17 mouse cellular contexts compared by ENCODE assay signal in the genomic region with DNA sequence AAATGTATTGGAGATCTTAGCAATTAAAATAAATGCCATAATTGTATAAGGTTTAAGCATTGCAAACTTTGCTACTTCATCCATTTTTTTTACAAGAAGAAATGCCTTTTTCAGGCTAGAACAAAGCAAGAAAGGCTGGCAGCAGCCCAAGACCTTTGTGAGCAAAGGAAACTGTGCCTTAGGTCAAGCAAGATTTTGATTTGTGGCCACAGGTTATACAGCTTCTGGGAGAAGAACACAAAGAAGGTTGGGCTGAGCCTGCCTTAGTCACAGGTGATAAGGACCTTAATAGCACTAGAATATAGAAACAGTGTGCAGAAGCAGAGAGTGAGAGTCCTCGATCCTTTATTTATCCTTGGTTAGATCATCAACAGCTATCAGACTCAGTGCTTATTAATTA. TPM values are rescaled to one million over a fixed set of nuclear protein-coding genes. Genes with fewer than 3 reads are reported as not detected.
DNase-seq lines count a peak whose midpoint lies in the region; ATAC-seq and TF ChIP-seq lines count a peak whose summit lies in the region.
"Had no signal": no experiment of that assay in that cellular context is flagged by ENCODE, and none has a peak within 500 bp of the region (broad histone marks: within the 10 kb centered on the region; RNA-seq: fewer than 3 reads in every experiment).

No protein-coding gene starts in this region.

- H3K9me3 ChIP-seq in intestine, embryonic 15.5 days: no peaks in the 10 kb centered on the region
- H3K9me3 ChIP-seq in intestine, postnatal 0 days (ENCODE audit: control insufficient read depth): no peaks in the 10 kb centered on the region
- H3K9me3 ChIP-seq in lung, embryonic 14.5 days (ENCODE audit: low read depth, low read length): no peaks in the 10 kb centered on the region
- H3K9me3 ChIP-seq in intestine, embryonic 16.5 days (ENCODE audit: control insufficient read depth, low read length): no peaks in the 10 kb centered on the region
- H3K9me3 ChIP-seq in forebrain, embryonic 11.5 days (ENCODE audit: control insufficient read depth, low read length): no peaks in the 10 kb centered on the region
- H3K9me3 ChIP-seq: embryonic facial prominence, embryonic 15.5 days; forebrain, embryonic 10.5 days; limb, embryonic 13.5 days had no signal

- no peak overlapping the region for H3K4me2 ChIP-seq in intestine, embryonic 15.5 days (replicated peaks)
- H3K4me2 ChIP-seq in intestine, postnatal 0 days (replicated peaks; ENCODE audit: low read depth): no peak overlapping the region
- no peak overlapping the region for H3K4me2 ChIP-seq in lung, embryonic 14.5 days
- H3K4me2 ChIP-seq in intestine, embryonic 16.5 days (ENCODE audit: low read depth, low read length): no peak overlapping the region
- no peak overlapping the region for H3K4me2 ChIP-seq in forebrain, embryonic 11.5 days (ENCODE audit: low read depth, low read length, severe bottlenecking)
- H3K4me2 ChIP-seq: embryonic facial prominence, embryonic 15.5 days; hindbrain, embryonic 14.5 days; limb, embryonic 13.5 days had no signal

- no peak for TF ChIP-seq CTCF in intestine, postnatal 0 days (IDR thresholded peaks at IDR 0.05; ENCODE audit: low read depth)
- TF ChIP-seq CTCF in lung, embryonic 14.5 days (IDR thresholded peaks at IDR 0.05; ENCODE audit: low read depth): no peak

- no peak overlapping the region for H3K9ac ChIP-seq in intestine, embryonic 15.5 days
- H3K9ac ChIP-seq in intestine, postnatal 0 days (ENCODE audit: low read depth, low read length): no peak overlapping the region
- no peak overlapping the region for H3K9ac ChIP-seq in lung, embryonic 14.5 days
- no peak overlapping the region for H3K9ac ChIP-seq in intestine, embryonic 16.5 days (ENCODE audit: low read depth, low read length)
- no peak overlapping the region for H3K9ac ChIP-seq in forebrain, embryonic 11.5 days (ENCODE audit: low read length)
- H3K9ac ChIP-seq: embryonic facial prominence, embryonic 15.5 days; hindbrain, embryonic 14.5 days; limb, embryonic 13.5 days had no signal

- H3K4me3 ChIP-seq in intestine, embryonic 15.5 days (replicated peaks): no peak overlapping the region
- H3K4me3 ChIP-seq in intestine, postnatal 0 days (ENCODE audit: low read depth, low read length): no peak overlapping the region
- no peak overlapping the region for H3K4me3 ChIP-seq in lung, embryonic 14.5 days (ENCODE audit: low read depth, low read length)
- H3K4me3 ChIP-seq in intestine, embryonic 16.5 days (ENCODE audit: low read length): no peak overlapping the region
- no peak overlapping the region for H3K4me3 ChIP-seq in forebrain, embryonic 11.5 days (ENCODE audit: low read depth, low read length)
- H3K4me3 ChIP-seq: embryonic facial prominence, embryonic 15.5 days; forebrain, embryonic 10.5 days; limb, embryonic 13.5 days had no signal

- no peaks in the 10 kb centered on the region for H3K27me3 ChIP-seq in intestine, embryonic 15.5 days (replicated peaks)
- H3K27me3 ChIP-seq in intestine, postnatal 0 days (replicated peaks; ENCODE audit: control insufficient read depth, insufficient read depth, low read length): no peaks in the 10 kb centered on the region
- no peaks in the 10 kb centered on the region for H3K27me3 ChIP-seq in lung, embryonic 14.5 days (ENCODE audit: insufficient read depth, low read length)
- H3K27me3 ChIP-seq in intestine, embryonic 16.5 days (replicated peaks; ENCODE audit: control insufficient read depth, insufficient read depth, low read length): no peaks in the 10 kb centered on the region
- no peaks in the 10 kb centered on the region for H3K27me3 ChIP-seq in forebrain, embryonic 11.5 days (ENCODE audit: control insufficient read depth, insufficient read depth, low read length)
- H3K27me3 ChIP-seq: embryonic facial prominence, embryonic 15.5 days; limb, embryonic 13.5 days had no signal

- peak; percentile 71 for ATAC-seq in intestine, embryonic 15.5 days
- no peak for ATAC-seq in intestine, postnatal 0 days
- ATAC-seq in lung, embryonic 14.5 days (ENCODE audit: insufficient read depth): no peak
- ATAC-seq in intestine, embryonic 16.5 days: peak; percentile 84
- no peak for ATAC-seq in forebrain, embryonic 11.5 days (replicated peaks; ENCODE audit: low FRiP score)

- no peak overlapping the region for H3K27ac ChIP-seq in intestine, embryonic 15.5 days
- no peak overlapping the region for H3K27ac ChIP-seq in intestine, postnatal 0 days (ENCODE audit: low read depth, low read length)
- no peak overlapping the region for H3K27ac ChIP-seq in lung, embryonic 14.5 days (ENCODE audit: low read depth)
- H3K27ac ChIP-seq in intestine, embryonic 16.5 days (ENCODE audit: low read length): no peak overlapping the region
- no peak overlapping the region for H3K27ac ChIP-seq in forebrain, embryonic 11.5 days (ENCODE audit: low read depth, low read length)
- H3K27ac ChIP-seq: embryonic facial prominence, embryonic 15.5 days; forebrain, embryonic 10.5 days; hindbrain, embryonic 14.5 days; limb, embryonic 13.5 days had no signal

- H3K4me1 ChIP-seq in intestine, embryonic 15.5 days (replicated peaks): no peaks in the 10 kb centered on the region
- no peaks in the 10 kb centered on the region for H3K4me1 ChIP-seq in intestine, postnatal 0 days (replicated peaks; ENCODE audit: control insufficient read depth, insufficient read depth, low read length)
- no peaks in the 10 kb centered on the region for H3K4me1 ChIP-seq in lung, embryonic 14.5 days (ENCODE audit: insufficient read depth)
- no peaks in the 10 kb centered on the region; the same call in 1 of the 2 replicates for H3K4me1 ChIP-seq in intestine, embryonic 16.5 days (ENCODE audit: control insufficient read depth, insufficient read depth, low read length)
- no peaks in the 10 kb centered on the region for H3K4me1 ChIP-seq in forebrain, embryonic 11.5 days (replicated peaks; ENCODE audit: control insufficient read depth, insufficient read depth, low read length)
- H3K4me1 ChIP-seq: embryonic facial prominence, embryonic 15.5 days; limb, embryonic 13.5 days had no signal

- WGBS in intestine, embryonic 15.5 days: 56% methylated on average over 1 of the region's 1 CpGs
- WGBS in intestine, postnatal 0 days: 21% methylated on average over 1 of the region's 1 CpGs
- WGBS in lung, embryonic 14.5 days: 53% methylated on average over 1 of the region's 1 CpGs
- WGBS in intestine, embryonic 16.5 days: 68% methylated on average over 1 of the region's 1 CpGs
- 87% methylated on average over 1 of the region's 1 CpGs for WGBS in forebrain, embryonic 11.5 days

- no peaks in the 10 kb centered on the region for H3K36me3 ChIP-seq in intestine, embryonic 15.5 days
- no peaks in the 10 kb centered on the region for H3K36me3 ChIP-seq in intestine, postnatal 0 days (ENCODE audit: control insufficient read depth, insufficient read depth)
- no peaks in the 10 kb centered on the region for H3K36me3 ChIP-seq in lung, embryonic 14.5 days (ENCODE audit: insufficient read depth)
- no peaks in the 10 kb centered on the region for H3K36me3 ChIP-seq in intestine, embryonic 16.5 days (ENCODE audit: control insufficient read depth, insufficient read depth, low read length)
- no peaks in the 10 kb centered on the region for H3K36me3 ChIP-seq in forebrain, embryonic 11.5 days (ENCODE audit: control insufficient read depth, insufficient read depth, low read length)
- H3K36me3 ChIP-seq: embryonic facial prominence, embryonic 15.5 days; forebrain, embryonic 10.5 days; limb, embryonic 13.5 days had no signal

- DNase-seq in lung, embryonic 14.5 days: peak; percentile 12
- no peak for DNase-seq in lung, postnatal 4 days
- peak; percentile 53 for DNase-seq in urinary bladder, postnatal 25 days (ENCODE audit: low spot score)
- DNase-seq in forebrain, embryonic 11.5 days (ENCODE audit: low spot score): no peak
- DNase-seq: cerebellum, postnatal 10 days; embryo, embryonic 11 days; heart, adult 18-20 months; lung, postnatal 14 days; right cerebral cortex, postnatal 14 days; thymus, postnatal 36 days had no signal

RNA-seq across cellular contexts. Expression of a gene that starts 53.2 kb away (rescaled TPM):
- polyA plus RNA-seq in intestine, embryonic 15.5 days (2015; fragmentation: Nextera tagmentation; extraction: Ambion mirVana): 0.06 and 0.10 TPM in 2 replicates
- polyA plus RNA-seq in intestine, postnatal 0 days (2015; fragmentation: Nextera tagmentation; extraction: Ambion mirVana): 0.09 and 0.12 TPM in 2 replicates
- polyA plus RNA-seq in lung, embryonic 14.5 days (2014; fragmentation: Nextera tagmentation; extraction: Ambion mirVana): 0.05 and 0.07 TPM in 2 replicates
- polyA plus RNA-seq in intestine, embryonic 16.5 days (2015; fragmentation: Nextera tagmentation; extraction: Ambion mirVana): 0.09 and 0.12 TPM in 2 replicates
- polyA plus RNA-seq in forebrain, embryonic 11.5 days (2014; fragmentation: Nextera tagmentation; extraction: Ambion mirVana): 0.13 and 0.24 TPM in 2 replicates
- polyA plus RNA-seq: forebrain, embryonic 10.5 days had no signal

Comparison
In these comparisons a context has a peak if more than half of its experiments do, and no peak if none do; other contexts are left out.
1. ATAC-seq: peak in intestine, embryonic 15.5 days (single experiment) and intestine, embryonic 16.5 days (single experiment); none in intestine, postnatal 0 days (single experiment), lung, embryonic 14.5 days (single experiment) and forebrain, embryonic 11.5 days (single experiment).
2. DNase-seq: peak in lung, embryonic 14.5 days (single experiment) and urinary bladder, postnatal 25 days (single experiment); none in lung, postnatal 4 days (0 of 2) and forebrain, embryonic 11.5 days (single experiment).